Mouse (Mus musculus): ENCODE measurements around the gene Gm20888. TPM values are rescaled to one million over a fixed set of nuclear protein-coding genes. Genes with fewer than 3 reads are reported as not detected.

Gene Gm20888
- polyA plus RNA-seq (2012; rRNA removed; ENCODE audit: low replicate concordance): not detected in 2 replicates

DNA sequence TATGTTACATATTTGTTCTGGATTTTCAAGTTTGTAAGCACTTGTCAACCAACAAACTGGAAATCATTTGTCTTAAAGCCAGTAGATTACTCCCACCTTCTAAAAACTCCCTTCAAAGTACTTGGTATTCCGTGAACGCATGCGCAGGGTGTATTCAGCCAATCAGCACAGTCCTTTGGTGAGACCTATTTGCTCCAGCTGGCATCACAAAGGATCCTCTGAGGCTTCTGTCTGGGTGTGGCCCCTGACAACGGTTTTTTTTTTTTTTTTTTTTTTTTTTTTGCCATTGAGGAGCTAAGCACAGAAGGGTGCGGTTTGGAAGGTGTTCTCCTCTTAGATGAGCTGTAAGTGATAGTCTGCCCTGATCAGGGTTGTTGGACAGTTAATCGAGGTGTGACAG, at the start of gene Gm20888:
Gm20888 (plus strand) TSS at position 301 of the 400 bp plus-strand sequence.

Other genes with a start within 250 kb of the Gm20888 start
- not detected in 2 replicates for gene Gm21118, start 168.2 kb upstream of the Gm20888 start, polyA plus RNA-seq (2012; rRNA removed; ENCODE audit: low replicate concordance)
- gene Gm29423, start 138.6 kb upstream of the Gm20888 start, polyA plus RNA-seq (2012; rRNA removed; ENCODE audit: low replicate concordance): not detected in 2 replicates
- gene Gm29644, start 138.5 kb upstream of the Gm20888 start, polyA plus RNA-seq (2012; rRNA removed; ENCODE audit: low replicate concordance): not detected in 2 replicates

Data from mammary gland, adult 2 months (tissue).